Mouse (Mus musculus) kidney, postnatal 0 days (tissue): ENCODE data around the gene Pgghg. TPM values are rescaled to one million over a fixed set of nuclear protein-coding genes. Genes with fewer than 3 reads are reported as not detected.

Experiments
- ATAC-seq: fragments of 200-750 bp; cut with Nextera tagmentation; replicated peaks from 2 replicates; pipeline ENCODE4 v1.8.0; 2017; ENCODE audit warnings: low read depth, moderate number of reproducible peaks, moderate TSS enrichment, moderate library complexity; ENCODE audit not compliant: low FRiP score
- DNase-seq: peaks from one replicate; pipeline ENCODE4 v3.0.0-alpha.2; 2016; ENCODE audit warnings: low spot score
- H3K27ac ChIP-seq: fragments of 300-500 bp; sonication (generic); 2 replicates; pipeline ENCODE4 v1.5.1; 2014; ENCODE audit warnings: mild to moderate bottlenecking
- H3K27me3 ChIP-seq: fragments of 300-500 bp; sonication (generic); 2 replicates; pipeline ENCODE4 v1.6.1; 2014; ENCODE audit warnings: low read length, mixed read lengths; ENCODE audit not compliant: insufficient read depth
- H3K36me3 ChIP-seq: fragments of 300-500 bp; sonication (generic); 2 replicates; pipeline ENCODE4 v1.6.1; 2014; ENCODE audit warnings: low read length, mixed read lengths; ENCODE audit not compliant: insufficient read depth
- H3K4me1 ChIP-seq: fragments of 300-500 bp; sonication (generic); replicated peaks from 2 replicates; pipeline ENCODE4 v1.6.1; 2014; ENCODE audit warnings: antibody characterized with exemption, low read length, mixed read lengths; ENCODE audit not compliant: insufficient read depth
- H3K4me2 ChIP-seq: fragments of 300-500 bp; sonication (generic); 2 replicates; pipeline ENCODE4 v1.6.1; 2014; ENCODE audit warnings: mild to moderate bottlenecking, low read length, moderate library complexity, mixed read lengths
- H3K4me3 ChIP-seq: fragments of 300-500 bp; sonication (generic); replicated peaks from 2 replicates; pipeline ENCODE4 v1.5.1; 2014; ENCODE audit warnings: low read depth, low read length
- H3K9ac ChIP-seq: fragments of 300-500 bp; sonication (generic); 2 replicates; pipeline ENCODE4 v1.6.1; 2014; ENCODE audit warnings: low read depth, low read length
- H3K9me3 ChIP-seq: fragments of 300-500 bp; sonication (generic); replicated peaks from 2 replicates; pipeline ENCODE4 v1.6.1; 2016; ENCODE audit warnings: low read length, inconsistent platforms, mixed read lengths
- CTCF ChIP-seq: IDR thresholded peaks from 2 replicates; pipeline ENCODE4 v1.5.1; 2016; ENCODE audit warnings: antibody characterized with exemption, low read depth, mild to moderate bottlenecking, moderate library complexity
- WGBS: fragments of 180-500 bp; shearing (Covaris S2); extraction: QIAGEN DNeasy Blood & Tissue Kit; methylation state at CpG from one replicate; pipeline ENCODE4 v1.1.7; 2014; 5-methylcytosine and 5-hydroxymethylcytosine counted together
- polyA plus RNA-seq: library from polyadenylated mRNA; unstranded; fragments of >200 nt; fragmentation: Nextera tagmentation; extraction: Ambion mirVana; gene quantifications from 2 replicates; pipeline ENCODE4 v1.2.1, GENCODE M21; 2015

Pgghg gene
- polyA plus RNA-seq, 1 experiment from 2014 or later, result 20.3 TPM

DNA sequence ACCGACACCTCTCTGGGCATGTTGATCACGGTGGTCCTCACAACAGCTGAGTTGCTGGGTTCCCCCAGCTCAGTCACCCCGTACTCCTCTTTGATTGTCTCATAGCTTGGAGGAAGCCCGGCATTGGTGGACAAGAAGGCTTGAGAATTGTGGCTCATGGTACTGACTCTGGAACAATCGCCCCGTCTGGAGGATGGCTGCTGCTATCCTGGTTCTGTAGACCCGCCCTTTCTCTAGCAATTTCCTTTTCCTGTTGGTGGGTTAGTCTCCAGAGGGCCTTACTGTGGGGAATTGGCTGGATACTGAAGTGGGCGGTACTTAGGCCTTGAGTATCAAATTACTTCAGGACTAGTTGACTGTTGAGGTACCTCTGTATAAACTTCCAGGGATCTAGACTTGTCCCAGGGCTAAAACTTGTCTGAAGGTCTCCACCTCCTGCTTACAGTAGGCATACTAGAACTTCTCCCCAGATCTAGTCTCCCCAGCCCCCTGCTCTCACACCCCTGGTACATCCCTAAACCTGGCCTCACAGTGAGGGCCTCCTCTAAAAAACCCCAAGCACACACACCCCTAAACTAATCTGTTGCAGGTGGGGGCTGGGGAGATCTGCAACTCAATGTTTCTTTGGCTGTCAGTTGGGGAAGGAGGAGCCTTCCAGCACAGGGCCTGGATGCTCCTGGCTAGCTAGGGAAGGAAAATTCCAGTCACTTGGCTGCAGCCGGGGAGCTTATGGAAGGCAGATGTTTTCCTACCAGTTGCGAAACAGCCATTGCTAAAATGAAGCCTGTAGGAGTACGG is 14.8 kb downstream of the Pgghg start, which contains the start of the genes Gm45717 and Ifitm2:
Gene Gm45717 (minus strand): TSS at position 180 of the 798 bp plus-strand sequence.
Gene Ifitm2 (minus strand): TSS at position 230 of the 798 bp plus-strand sequence.
- 10% methylated on average over 11 of the region's 11 CpGs for WGBS
- H3K9ac ChIP-seq, result peak within 1 kb of the TSS; percentile 65
- peak; percentile 19; the same call in 1 of the 2 replicates for TF ChIP-seq CTCF
- no peaks in the 10 kb centered on the region for H3K36me3 ChIP-seq
- ATAC-seq (peak; percentile 87), DNase-seq (peak; percentile 99)
- H3K27ac ChIP-seq, result peak within 1 kb of the TSS; percentile 92
- H3K4me1 ChIP-seq, result peaks cover 24% of the 10 kb centered on the region
- H3K27me3 ChIP-seq, result no peaks in the 10 kb centered on the region
- peak within 1 kb of the TSS; percentile 64 for H3K4me2 ChIP-seq
- no peaks in the 10 kb centered on the region for H3K9me3 ChIP-seq
- peak within 1 kb of the TSS; percentile 56 for H3K4me3 ChIP-seq

DNA sequence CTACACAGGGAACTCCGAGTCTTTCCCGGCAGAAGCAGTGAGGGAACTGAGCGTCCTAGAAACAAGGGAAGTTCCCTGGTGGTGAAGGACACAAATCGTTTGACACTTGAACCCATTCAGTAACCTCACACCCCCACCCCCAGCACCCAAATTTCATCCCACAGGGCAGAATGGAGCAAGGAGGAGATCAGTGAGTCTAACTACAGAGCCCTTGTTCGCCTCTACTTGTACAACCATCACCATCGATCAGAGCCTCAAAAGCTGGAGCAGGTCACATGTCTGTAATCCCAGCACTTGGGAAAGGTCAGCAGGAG is 15.3 kb downstream of the Pgghg start:
- Histone ChIP-seq H3K27ac (peak overlapping the region; percentile 92), H3K4me3 (no peak overlapping the region), H3K9ac (no peak overlapping the region), H3K9me3 (no peaks in the 10 kb centered on the region), H3K4me1 (peaks cover 20% of the 10 kb centered on the region; the same call in 1 of the 2 replicates), H3K4me2 (peak overlapping the region; percentile 64; the same call in 1 of the 2 replicates), H3K36me3 (no peaks in the 10 kb centered on the region), H3K27me3 (no peaks in the 10 kb centered on the region)
- no peak for DNase-seq
- no peak for ATAC-seq
- TF ChIP-seq CTCF, result no peak
- WGBS, result 41% methylated on average over 6 of the region's 6 CpGs

DNA sequence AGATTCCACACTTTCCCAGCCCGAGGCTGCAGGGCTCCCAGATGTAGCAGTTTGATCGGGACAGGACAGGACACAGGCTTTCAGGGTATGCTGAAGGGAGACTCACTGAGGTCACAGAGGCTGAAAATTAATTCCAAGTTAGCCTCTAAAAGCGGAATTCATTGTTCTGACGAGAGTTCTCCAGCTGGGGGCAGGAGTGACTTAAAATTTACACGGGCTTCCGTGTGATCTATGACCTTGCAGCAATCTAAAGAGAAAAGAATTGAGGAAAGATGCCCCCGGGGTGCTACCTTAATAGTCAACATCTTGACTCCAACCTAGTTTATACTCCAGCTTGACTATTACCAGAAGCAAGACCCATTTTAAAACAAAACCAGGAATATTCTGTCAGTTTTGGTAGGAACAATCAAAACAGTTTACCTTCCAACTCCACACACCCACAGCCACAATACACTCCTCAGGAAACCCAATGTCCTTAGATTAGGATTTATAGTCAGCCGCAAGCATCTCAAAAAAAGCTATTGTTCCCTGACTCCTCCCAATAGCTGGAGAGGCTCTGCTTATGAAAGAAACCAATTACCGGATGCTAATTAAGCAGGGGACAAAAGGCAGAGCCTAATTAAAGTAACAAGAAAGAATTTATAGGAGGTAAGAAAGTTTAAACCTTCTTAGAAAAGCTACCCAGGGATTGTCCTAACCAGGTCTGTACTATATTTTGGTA is 18.1 kb downstream of the Pgghg start:
- H3K36me3 ChIP-seq, result no peaks in the 10 kb centered on the region
- H3K4me1 ChIP-seq, result 0 out of 2 replicates have a peak, but pooled peaks cover 10% of the 10 kb centered on the region
- no peak overlapping the region for H3K4me3 ChIP-seq
- DNase-seq, result peak; percentile 78
- 7% methylated on average over 9 of the region's 9 CpGs for WGBS
- H3K4me2 ChIP-seq, result no peak overlapping the region
- TF ChIP-seq CTCF, result peak; percentile 70
- H3K9me3 ChIP-seq, result no peaks in the 10 kb centered on the region
- no peak overlapping the region for H3K9ac ChIP-seq
- ATAC-seq, result no peak
- H3K27ac ChIP-seq, result no peak overlapping the region
- no peaks in the 10 kb centered on the region for H3K27me3 ChIP-seq

DNA sequence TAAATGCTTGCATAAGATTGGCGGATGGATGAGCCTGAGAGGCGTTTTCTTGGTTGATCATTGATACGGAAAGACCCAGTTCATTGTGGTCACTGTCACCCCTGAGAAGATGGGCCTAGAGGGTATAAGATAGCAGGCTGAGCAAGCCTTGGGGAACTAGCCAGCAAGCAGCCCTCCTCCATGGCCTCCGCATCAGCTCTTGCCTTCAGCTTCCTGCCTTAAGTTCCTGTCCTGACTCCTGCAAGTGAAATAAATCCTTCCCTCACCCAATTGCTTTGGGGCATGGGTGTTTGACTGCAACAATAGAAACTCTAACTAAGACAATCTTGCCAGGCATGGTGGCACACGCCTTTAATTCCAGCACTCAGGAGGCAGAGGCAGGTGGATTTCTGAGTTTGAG is 18.8 kb downstream of the Pgghg start:
- no peaks in the 10 kb centered on the region for H3K9me3 ChIP-seq
- DNase-seq, result no peak
- WGBS, result 84% methylated on average over 5 of the region's 5 CpGs
- H3K36me3 ChIP-seq, result no peaks in the 10 kb centered on the region
- TF ChIP-seq CTCF, result no peak
- H3K27me3 ChIP-seq, result no peaks in the 10 kb centered on the region
- no peak for ATAC-seq
- no peak overlapping the region for H3K9ac ChIP-seq
- 0 out of 2 replicates have a peak, but pooled peaks cover 7% of the 10 kb centered on the region for H3K4me1 ChIP-seq
- H3K4me2 ChIP-seq, result no peak overlapping the region
- no peak overlapping the region for H3K27ac ChIP-seq
- H3K4me3 ChIP-seq, result no peak overlapping the region

DNA sequence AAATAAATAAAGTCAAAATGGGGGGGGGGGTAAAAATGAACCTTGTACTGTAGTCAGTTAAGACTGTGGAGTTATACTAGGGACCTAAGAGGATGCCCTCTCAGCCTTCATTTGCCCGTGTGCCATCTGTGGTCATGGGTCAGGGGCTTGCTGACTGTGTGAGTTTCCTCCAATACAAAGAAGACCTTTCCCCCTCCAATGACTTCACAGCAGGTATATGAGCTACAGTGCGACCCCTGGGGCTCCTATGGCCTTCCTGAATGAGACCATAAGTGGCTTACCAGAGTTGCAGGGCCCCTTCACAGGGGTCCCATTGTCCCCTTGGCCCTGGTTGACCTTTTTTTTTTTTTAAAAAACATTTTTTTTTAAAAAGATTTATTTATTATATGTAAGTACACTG is 20.2 kb downstream of the Pgghg start:
- no peak overlapping the region for H3K4me3 ChIP-seq
- H3K36me3 ChIP-seq, result no peaks in the 10 kb centered on the region
- H3K27me3 ChIP-seq, result no peaks in the 10 kb centered on the region
- no peak overlapping the region for H3K9ac ChIP-seq
- WGBS, result 83% methylated on average over 2 of the region's 2 CpGs
- no peak overlapping the region for H3K27ac ChIP-seq
- no peak for DNase-seq
- no peak overlapping the region for H3K4me2 ChIP-seq
- no peaks in the 10 kb centered on the region for H3K9me3 ChIP-seq
- no peak for TF ChIP-seq CTCF
- no peak for ATAC-seq
- H3K4me1 ChIP-seq, result 0 out of 2 replicates have a peak, but pooled peaks cover 3% of the 10 kb centered on the region

DNA sequence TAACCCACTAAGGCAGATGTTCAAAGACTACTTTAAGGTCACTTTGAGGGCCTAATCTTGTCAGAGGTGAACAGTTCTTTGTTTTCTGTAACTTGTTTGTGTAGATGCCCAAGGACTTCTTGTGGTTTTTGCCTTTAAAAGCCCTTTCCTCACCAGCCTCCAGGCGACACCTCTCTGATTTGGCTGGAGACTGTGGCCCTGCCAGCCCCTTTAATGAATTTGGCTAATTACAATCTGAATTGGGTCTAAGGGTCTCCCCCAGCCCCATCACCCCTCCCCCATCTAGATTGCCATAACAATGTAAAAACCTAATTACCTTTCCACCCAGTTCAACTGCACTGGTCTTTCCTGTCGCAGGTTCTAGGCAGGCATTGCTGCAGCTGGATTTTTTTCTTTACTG is 21.5 kb downstream of the Pgghg start:
- ATAC-seq (no peak), DNase-seq (no peak)
- Histone ChIP-seq H3K9ac (no peak overlapping the region), H3K4me2 (no peak overlapping the region), H3K4me3 (no peak overlapping the region), H3K27me3 (no peaks in the 10 kb centered on the region), H3K4me1 (0 out of 2 replicates have a peak, but pooled peaks cover under 1% of the 10 kb centered on the region), H3K36me3 (no peaks in the 10 kb centered on the region), H3K27ac (no peak overlapping the region), H3K9me3 (no peaks in the 10 kb centered on the region)
- TF ChIP-seq CTCF, result no peak
- WGBS, result 73% methylated on average over 2 of the region's 2 CpGs
